Mouse (Mus musculus) urinary bladder, postnatal 25 days (tissue): ENCODE measurements around the gene Llph.

Experiments
- DNase-seq: peaks from one replicate; pipeline ENCODE4 v3.0.0; 2022; ENCODE audit warnings: low spot score

The Llph gene

GRCm38 (mm10) chr10:120279482-120280128, 52.7 kb downstream of the Llph start:
- DNase-seq, result no peak

GRCm38 (mm10) chr10:120280375-120280774, 53.5 kb downstream of the Llph start:
- DNase-seq, result no peak

GRCm38 (mm10) chr10:120281700-120282099, 54.8 kb downstream of the Llph start:
- DNase-seq, result no peak
